Mouse (Mus musculus) embryonic facial prominence, embryonic 15.5 days (tissue): Measurements from ENCODE around the gene Nrxn2. TPM values are rescaled to one million over a fixed set of nuclear protein-coding genes. Genes with fewer than 3 reads are reported as not detected.

Experiments used
- ATAC-seq: fragments of 200-750 bp; cut with Nextera tagmentation; 2 replicates; pipeline ENCODE4 v1.8.0; 2017; ENCODE audit warnings: low read depth, moderate TSS enrichment; ENCODE audit not compliant: insufficient number of reproducible peaks, low FRiP score, low TSS enrichment
- H3K27ac ChIP-seq: fragments of 300-500 bp; sonication (generic); replicated peaks from 2 replicates; pipeline ENCODE4 v1.5.1; 2015; ENCODE audit warnings: mild to moderate bottlenecking, inconsistent platforms
- H3K27me3 ChIP-seq: fragments of 300-500 bp; sonication (generic); 2 replicates; pipeline ENCODE4 v1.6.1; 2015; ENCODE audit warnings: inconsistent platforms
- H3K36me3 ChIP-seq: fragments of 300-500 bp; sonication (generic); 2 replicates; pipeline ENCODE4 v1.6.1; 2015; ENCODE audit warnings: mild to moderate bottlenecking, inconsistent platforms
- H3K4me1 ChIP-seq: fragments of 300-500 bp; sonication (generic); 2 replicates; pipeline ENCODE4 v1.6.1; 2015; ENCODE audit warnings: inconsistent platforms
- H3K4me2 ChIP-seq: fragments of 300-500 bp; sonication (generic); replicated peaks from 2 replicates; pipeline ENCODE4 v1.6.1; 2015; ENCODE audit warnings: mild to moderate bottlenecking, inconsistent platforms
- H3K4me3 ChIP-seq: fragments of 300-500 bp; sonication (generic); replicated peaks from 2 replicates; pipeline ENCODE4 v1.5.1; 2015; ENCODE audit warnings: mild to moderate bottlenecking, inconsistent platforms
- H3K9ac ChIP-seq: fragments of 300-500 bp; sonication (generic); 2 replicates; pipeline ENCODE4 v1.6.1; 2015; ENCODE audit warnings: inconsistent platforms
- H3K9me3 ChIP-seq: fragments of 300-500 bp; sonication (generic); replicated peaks from 2 replicates; pipeline ENCODE4 v1.6.1; 2016; ENCODE audit warnings: inconsistent platforms
- WGBS: fragments of 180-500 bp; shearing (Covaris S2); methylation state at CpG from one replicate; pipeline ENCODE4 v1.1.7; 2015; 5-methylcytosine and 5-hydroxymethylcytosine counted together
- polyA plus RNA-seq: library from polyadenylated mRNA; unstranded; fragments of >200 nt; fragmentation: Nextera tagmentation; extraction: Ambion mirVana; gene quantifications from 2 replicates; pipeline ENCODE4 v1.2.1, GENCODE M21; 2015

Nrxn2 gene
- polyA plus RNA-seq, 1 experiment from 2014 or later: 1.8 TPM

DNA sequence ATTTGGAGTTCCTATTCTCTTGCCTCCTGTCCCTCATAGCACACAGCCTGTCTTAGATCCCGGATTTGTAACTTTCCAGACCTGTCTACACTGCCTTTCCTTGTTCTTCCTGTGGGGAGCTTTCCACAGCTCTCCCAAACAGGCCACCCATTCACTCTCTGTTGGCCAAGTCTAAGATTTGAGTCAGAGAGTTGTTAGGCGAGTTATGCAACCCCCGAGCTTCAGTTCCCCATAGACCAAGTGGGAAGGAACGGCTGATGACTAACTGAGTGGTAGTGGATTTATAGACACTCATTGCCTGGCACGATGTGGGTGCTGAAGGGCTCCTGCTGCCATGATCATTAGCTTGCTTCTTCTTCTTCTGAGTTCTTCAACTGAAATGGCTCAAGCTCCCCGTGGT, 41.0 kb downstream of the Nrxn2 start:
- H3K4me3 ChIP-seq: no peak overlapping the region
- 0 out of 2 replicates have a peak, but pooled peaks cover 3% of the 10 kb centered on the region for H3K27me3 ChIP-seq
- ATAC-seq: no peak
- H3K4me1 ChIP-seq: peaks cover 4% of the 10 kb centered on the region
- H3K36me3 ChIP-seq: no peaks in the 10 kb centered on the region
- no peak overlapping the region for H3K4me2 ChIP-seq
- no peak overlapping the region for H3K27ac ChIP-seq
- 71% methylated on average over 6 of the region's 6 CpGs for WGBS
- H3K9ac ChIP-seq: no peak overlapping the region
- H3K9me3 ChIP-seq: no peaks in the 10 kb centered on the region

- H3K4me1 ChIP-seq: peaks cover 11% of the 10 kb centered on the region
- 0 out of 2 replicates have a peak, but pooled peaks cover 3% of the 10 kb centered on the region for H3K27me3 ChIP-seq
- ATAC-seq: no peak
- no peak overlapping the region for H3K4me2 ChIP-seq
- H3K4me3 ChIP-seq: no peak overlapping the region
- no peak overlapping the region for H3K27ac ChIP-seq
- H3K9me3 ChIP-seq: no peaks in the 10 kb centered on the region
- WGBS: 52% methylated on average over 6 of the region's 6 CpGs
- no peaks in the 10 kb centered on the region for H3K36me3 ChIP-seq
- H3K9ac ChIP-seq: no peak overlapping the region
These were observed 44.3 kb downstream of the Nrxn2 start for GRCm38 (mm10) chr19:6462841-6463240.

DNA sequence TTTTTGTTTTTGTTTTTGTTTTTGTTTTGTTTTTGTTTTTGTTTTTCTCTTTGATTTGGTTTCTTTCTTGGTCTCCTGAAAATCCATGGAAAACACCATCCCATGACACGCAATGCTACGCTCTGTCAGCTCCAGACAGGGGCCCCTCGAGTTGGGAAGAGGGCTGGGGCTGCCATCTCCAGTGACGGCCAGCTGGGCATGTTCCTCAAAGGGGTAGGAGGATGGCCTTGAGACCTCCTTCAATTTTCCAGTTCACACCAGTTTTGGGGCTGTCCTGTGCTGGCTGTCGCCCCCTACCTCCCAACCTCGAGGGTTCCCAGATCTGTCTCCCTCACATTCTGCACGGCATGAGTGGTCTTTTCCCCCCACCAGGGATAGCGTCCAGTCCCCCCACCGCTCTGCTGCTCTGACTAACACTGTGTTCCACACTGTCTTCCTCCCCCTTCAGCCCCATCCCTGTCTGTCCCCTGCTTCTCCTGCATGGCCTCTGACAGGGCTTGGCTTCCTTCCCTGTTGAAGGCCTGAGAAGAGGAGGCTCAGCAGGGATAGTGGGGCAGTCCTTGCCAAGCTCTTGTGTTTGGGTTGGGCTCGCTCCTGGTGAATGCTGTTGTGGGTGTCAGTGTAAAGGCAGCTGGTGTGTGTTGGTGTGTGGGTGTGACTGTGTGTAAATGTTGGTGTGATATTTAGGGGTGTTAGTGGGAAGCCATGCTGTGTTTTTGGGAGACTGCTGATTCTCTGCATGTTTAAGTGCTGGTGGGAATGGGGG, 46.0 kb downstream of the Nrxn2 start:
- Histone ChIP-seq H3K36me3 (no peaks in the 10 kb centered on the region), H3K4me3 (no peak overlapping the region), H3K9me3 (no peaks in the 10 kb centered on the region), H3K27ac (0 out of 2 replicates have a peak overlapping the region, but pooled peaks have one; percentile 4), H3K4me1 (peaks cover 11% of the 10 kb centered on the region), H3K9ac (no peak overlapping the region), H3K4me2 (no peak overlapping the region), H3K27me3 (0 out of 2 replicates have a peak, but pooled peaks cover 3% of the 10 kb centered on the region)
- ATAC-seq: no peak
- 51% methylated on average over 10 of the region's 10 CpGs for WGBS

DNA sequence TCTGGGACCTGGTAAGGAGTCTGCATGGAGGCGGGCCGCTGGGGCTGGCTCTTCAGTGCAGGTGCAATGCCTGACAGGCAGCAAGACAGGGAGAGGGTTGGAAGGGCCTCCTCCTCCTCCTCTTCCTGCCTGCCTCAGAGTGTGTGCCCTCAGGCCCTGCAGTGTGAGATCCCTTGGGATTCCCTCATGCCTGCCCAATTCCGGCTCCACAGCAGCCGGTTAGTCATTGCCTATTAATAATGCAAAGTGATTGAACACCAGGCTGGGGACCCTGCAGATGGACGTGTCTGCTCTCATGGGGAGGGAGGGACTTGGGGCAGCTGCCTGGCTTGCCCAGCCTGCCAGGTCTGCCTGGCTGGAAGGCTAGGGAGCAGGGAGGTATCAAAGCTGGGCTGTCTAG, 46.6 kb downstream of the Nrxn2 start:
- H3K27me3 ChIP-seq: 0 out of 2 replicates have a peak, but pooled peaks cover 3% of the 10 kb centered on the region
- no peak overlapping the region for H3K9ac ChIP-seq
- no peak for ATAC-seq
- no peaks in the 10 kb centered on the region for H3K9me3 ChIP-seq
- no peak overlapping the region for H3K4me2 ChIP-seq
- no peak overlapping the region for H3K4me3 ChIP-seq
- WGBS: 21% methylated on average over 5 of the region's 5 CpGs
- no peaks in the 10 kb centered on the region for H3K36me3 ChIP-seq
- H3K27ac ChIP-seq: no peak overlapping the region
- H3K4me1 ChIP-seq: peaks cover 11% of the 10 kb centered on the region

DNA sequence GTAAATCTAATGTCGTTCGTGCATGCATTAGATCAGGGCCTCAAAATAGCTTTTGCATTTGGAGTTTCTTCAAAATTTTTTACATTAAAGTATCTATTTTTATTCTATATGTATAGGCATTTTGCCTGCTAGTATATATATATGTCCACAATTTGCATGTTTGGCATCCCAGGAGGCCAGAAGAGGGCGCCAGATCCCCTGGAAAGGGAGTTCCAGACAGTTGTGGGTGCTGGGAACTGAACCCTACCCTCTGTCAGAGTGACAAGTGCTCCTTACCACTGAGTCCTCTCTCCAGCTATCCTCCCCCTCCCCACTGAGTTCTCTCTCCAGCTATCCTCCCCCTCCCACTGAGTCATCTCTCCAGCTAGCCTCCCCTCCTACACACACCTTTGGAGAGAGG, 48.4 kb downstream of the Nrxn2 start:
- Histone ChIP-seq H3K9ac (no peak overlapping the region), H3K4me1 (peaks cover 11% of the 10 kb centered on the region), H3K4me3 (no peak overlapping the region), H3K27me3 (no peaks in the 10 kb centered on the region), H3K36me3 (no peaks in the 10 kb centered on the region), H3K4me2 (no peak overlapping the region), H3K9me3 (no peaks in the 10 kb centered on the region), H3K27ac (no peak overlapping the region)
- ATAC-seq: no peak
- WGBS: 89% methylated on average over 3 of the region's 3 CpGs

GRCm38 (mm10) chr19:6467374-6467979, 48.9 kb downstream of the Nrxn2 start:
- no peak for ATAC-seq
- WGBS: 88% methylated on average over 15 of the region's 15 CpGs
- no peak overlapping the region for H3K27ac ChIP-seq
- H3K9ac ChIP-seq: no peak overlapping the region
- no peaks in the 10 kb centered on the region for H3K36me3 ChIP-seq
- H3K27me3 ChIP-seq: no peaks in the 10 kb centered on the region
- peaks cover 11% of the 10 kb centered on the region for H3K4me1 ChIP-seq
- no peaks in the 10 kb centered on the region for H3K9me3 ChIP-seq
- H3K4me2 ChIP-seq: no peak overlapping the region
- H3K4me3 ChIP-seq: no peak overlapping the region

DNA sequence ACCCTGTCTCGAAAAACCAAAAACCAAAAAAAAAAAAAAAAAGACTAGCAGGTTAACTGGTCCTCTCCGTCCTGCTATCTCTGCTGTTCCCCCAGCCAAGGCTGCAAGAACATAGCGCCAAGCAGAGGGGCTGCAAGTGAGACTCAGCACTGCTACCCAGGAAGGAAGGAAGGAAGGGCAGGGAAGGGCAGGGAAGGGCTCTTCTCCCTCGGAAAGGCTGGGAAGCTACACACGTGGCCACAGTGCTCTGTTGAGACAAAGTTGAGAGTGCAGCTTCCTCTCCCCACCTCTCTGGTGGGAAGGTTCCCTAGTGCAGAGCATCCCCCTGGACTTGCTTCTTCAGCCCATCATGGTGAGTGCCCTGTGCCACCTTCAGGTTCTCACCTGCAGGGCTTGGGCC, 53.1 kb downstream of the Nrxn2 start:
- no peaks in the 10 kb centered on the region for H3K9me3 ChIP-seq
- ATAC-seq: no peak
- no peaks in the 10 kb centered on the region for H3K36me3 ChIP-seq
- H3K4me2 ChIP-seq: no peak overlapping the region
- 0 out of 2 replicates have a peak, but pooled peaks cover 2% of the 10 kb centered on the region for H3K4me1 ChIP-seq
- WGBS: 69% methylated on average over 5 of the region's 5 CpGs
- no peak overlapping the region for H3K27ac ChIP-seq
- H3K4me3 ChIP-seq: no peak overlapping the region
- no peak overlapping the region for H3K9ac ChIP-seq
- no peaks in the 10 kb centered on the region; the same call in 1 of the 2 replicates for H3K27me3 ChIP-seq

DNA sequence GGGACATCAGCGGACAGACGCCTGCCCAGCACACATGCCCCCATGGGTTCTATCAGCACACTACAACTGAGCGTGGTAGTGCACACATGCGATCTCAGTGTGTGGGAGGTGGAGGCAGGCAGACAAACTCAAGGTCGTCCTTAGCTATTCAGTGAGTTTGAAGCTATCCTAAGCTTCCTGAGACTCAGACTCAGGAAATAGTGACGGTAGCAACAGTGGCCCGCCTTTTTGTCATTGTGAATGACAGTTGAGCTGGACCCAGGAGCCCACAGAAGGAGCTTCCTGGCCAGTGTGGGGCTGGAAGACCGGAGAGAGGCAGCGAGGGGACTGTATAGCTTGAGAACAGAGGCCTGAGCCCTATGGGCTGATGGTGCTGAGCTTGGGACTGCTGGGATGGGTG, 54.3 kb downstream of the Nrxn2 start:
- no peak overlapping the region for H3K4me3 ChIP-seq
- no peak overlapping the region for H3K9ac ChIP-seq
- no peak overlapping the region for H3K27ac ChIP-seq
- no peaks in the 10 kb centered on the region for H3K36me3 ChIP-seq
- no peaks in the 10 kb centered on the region for H3K9me3 ChIP-seq
- no peaks in the 10 kb centered on the region; the same call in 1 of the 2 replicates for H3K27me3 ChIP-seq
- ATAC-seq: no peak
- H3K4me1 ChIP-seq: 0 out of 2 replicates have a peak, but pooled peaks cover 2% of the 10 kb centered on the region
- no peak overlapping the region for H3K4me2 ChIP-seq
- WGBS: 82% methylated on average over 9 of the region's 9 CpGs

DNA sequence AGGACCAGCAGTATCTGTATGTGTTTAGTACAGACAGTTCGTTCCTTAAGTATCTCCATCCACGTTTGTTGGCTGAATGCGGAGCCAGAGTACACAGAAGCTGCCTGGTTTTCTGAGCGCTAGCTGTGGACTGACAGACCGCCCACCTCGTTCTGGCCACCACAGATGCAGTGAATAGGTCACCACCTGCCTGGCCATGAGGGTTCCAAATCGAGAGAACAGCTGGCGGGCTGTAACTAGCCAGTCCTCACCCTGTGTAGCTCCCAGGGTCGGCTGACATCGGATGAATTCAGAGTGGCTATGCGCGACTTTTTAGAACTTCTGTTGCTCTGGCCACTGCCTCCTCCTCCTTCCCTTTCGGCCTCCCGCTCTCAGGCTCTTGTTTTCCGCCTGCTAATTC, 56.2 kb downstream of the Nrxn2 start:
- Histone ChIP-seq H3K27me3 (no peaks in the 10 kb centered on the region; the same call in 1 of the 2 replicates), H3K4me3 (no peak overlapping the region), H3K4me2 (no peak overlapping the region), H3K36me3 (no peaks in the 10 kb centered on the region), H3K9ac (no peak overlapping the region), H3K27ac (no peak overlapping the region), H3K4me1 (0 out of 2 replicates have a peak, but pooled peaks cover 2% of the 10 kb centered on the region), H3K9me3 (no peaks in the 10 kb centered on the region)
- 41% methylated on average over 15 of the region's 15 CpGs for WGBS
- ATAC-seq: no peak

- H3K27me3 ChIP-seq: no peaks in the 10 kb centered on the region; the same call in 1 of the 2 replicates
- no peak overlapping the region for H3K27ac ChIP-seq
- H3K36me3 ChIP-seq: no peaks in the 10 kb centered on the region
- H3K4me1 ChIP-seq: 0 out of 2 replicates have a peak, but pooled peaks cover 2% of the 10 kb centered on the region
- 0 out of 2 replicates have a peak overlapping the region, but pooled peaks have one; percentile 0 for H3K9ac ChIP-seq
- WGBS: 34% methylated on average over 5 of the region's 5 CpGs
- H3K4me3 ChIP-seq: no peak overlapping the region
- no peaks in the 10 kb centered on the region for H3K9me3 ChIP-seq
- no peak for ATAC-seq
- H3K4me2 ChIP-seq: no peak overlapping the region
These were observed 56.6 kb downstream of the Nrxn2 start for GRCm38 (mm10) chr19:6475129-6475528.

DNA sequence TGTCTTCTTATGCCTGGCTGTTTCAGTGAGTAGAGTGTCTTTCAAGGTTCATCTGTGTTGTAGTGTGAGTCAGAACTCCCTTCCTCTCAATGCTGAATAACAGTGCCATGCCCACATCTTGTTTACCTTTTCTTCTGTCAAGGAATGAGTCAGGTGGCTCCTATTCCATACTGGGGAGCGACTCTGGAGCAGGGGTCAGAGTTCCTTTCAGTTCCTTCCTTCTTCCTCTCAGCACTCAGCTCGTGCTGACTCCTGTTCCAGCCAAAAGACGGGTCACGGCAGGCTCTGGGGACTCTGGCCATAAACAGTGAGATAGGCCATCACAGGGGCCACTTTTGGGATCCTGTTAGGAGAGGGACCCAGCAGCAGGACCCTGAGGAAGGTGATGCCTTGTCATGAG, 58.5 kb downstream of the Nrxn2 start:
- Histone ChIP-seq H3K27me3 (no peaks in the 10 kb centered on the region; the same call in 1 of the 2 replicates), H3K36me3 (no peaks in the 10 kb centered on the region), H3K9ac (no peak overlapping the region), H3K4me2 (no peak overlapping the region), H3K4me3 (no peak overlapping the region), H3K9me3 (no peaks in the 10 kb centered on the region), H3K27ac (no peak overlapping the region), H3K4me1 (0 out of 2 replicates have a peak, but pooled peaks cover 2% of the 10 kb centered on the region)
- no peak for ATAC-seq
- WGBS: 51% methylated on average over 4 of the region's 4 CpGs
